Mouse (Mus musculus) myocyte (in vitro differentiated cells): ENCODE data around the gene Rrnad1.

Experiments
- CEBPB ChIP-seq: IDR thresholded peaks from 2 replicates; pipeline ENCODE4 v1.6.1; 2011; ENCODE audit warnings: mild to moderate bottlenecking, moderate library complexity; ENCODE audit not compliant: poor library complexity, insufficient read depth, severe bottlenecking
- E2F4 ChIP-seq: IDR thresholded peaks from one replicate; pipeline ENCODE4 v1.6.1; 2011; ENCODE audit warnings: mild to moderate bottlenecking, control low read depth, moderate library complexity; ENCODE audit not compliant: insufficient read depth
- MYOG ChIP-seq, 3 experiments: IDR thresholded peaks; one replicate each; pipeline ENCODE4 v1.6.1; 2011; ENCODE audit warnings: control low read depth in 2 of 3, low read depth in 2 of 3, mild to moderate bottlenecking in 2 of 3; ENCODE audit not compliant: insufficient read length in 2 of 3, control insufficient read depth in 1 of 3, insufficient read depth in 1 of 3
- POLR2A ChIP-seq: IDR thresholded peaks from one replicate; pipeline ENCODE4 v1.6.1; 2011; ENCODE audit warnings: low read depth, mild to moderate bottlenecking, control low read depth, moderate library complexity; ENCODE audit not compliant: insufficient read length
- POLR2AphosphoS2 ChIP-seq: IDR thresholded peaks from one replicate; pipeline ENCODE4 v1.6.1; 2011; ENCODE audit warnings: low read depth, control low read depth; ENCODE audit not compliant: insufficient read length
- TCF12 ChIP-seq: IDR thresholded peaks from one replicate; pipeline ENCODE4 v1.6.1; 2011; ENCODE audit warnings: mild to moderate bottlenecking, control low read depth; ENCODE audit not compliant: poor library complexity, insufficient read depth, severe bottlenecking
- USF1 ChIP-seq: IDR thresholded peaks from one replicate; pipeline ENCODE4 v1.6.1; 2011; ENCODE audit warnings: low read depth, mild to moderate bottlenecking, control low read depth, moderate library complexity

GRCm38 (mm10) chr3:87909381-87909780 is 21.1 kb downstream of the Rrnad1 start:
- TF ChIP-seq USF1, result no peak
- TF ChIP-seq E2F4, result no peak
- TF ChIP-seq CEBPB, result no peak
- TF ChIP-seq POLR2A, result no peak
- no peak for TF ChIP-seq TCF12
- TF ChIP-seq POLR2AphosphoS2, result no peak
- TF ChIP-seq MYOG (IDR thresholded peaks at IDR 0.05; ENCODE audit: control insufficient read depth in 1 of 3, insufficient read depth in 1 of 3, insufficient read length in 2 of 3, low read depth in 2 of 3), result no peak
